Mouse (Mus musculus): ENCODE measurements around the gene Hoxd9. TPM values are rescaled to one million over a fixed set of nuclear protein-coding genes. Genes with fewer than 3 reads are reported as not detected.
A peak's percentile ranks its signal among the peaks of the same experiment; 100 is the strongest.

The Hoxd9 gene
- polyA plus RNA-seq, 1 experiment from 2014 or later = not detected

DNA sequence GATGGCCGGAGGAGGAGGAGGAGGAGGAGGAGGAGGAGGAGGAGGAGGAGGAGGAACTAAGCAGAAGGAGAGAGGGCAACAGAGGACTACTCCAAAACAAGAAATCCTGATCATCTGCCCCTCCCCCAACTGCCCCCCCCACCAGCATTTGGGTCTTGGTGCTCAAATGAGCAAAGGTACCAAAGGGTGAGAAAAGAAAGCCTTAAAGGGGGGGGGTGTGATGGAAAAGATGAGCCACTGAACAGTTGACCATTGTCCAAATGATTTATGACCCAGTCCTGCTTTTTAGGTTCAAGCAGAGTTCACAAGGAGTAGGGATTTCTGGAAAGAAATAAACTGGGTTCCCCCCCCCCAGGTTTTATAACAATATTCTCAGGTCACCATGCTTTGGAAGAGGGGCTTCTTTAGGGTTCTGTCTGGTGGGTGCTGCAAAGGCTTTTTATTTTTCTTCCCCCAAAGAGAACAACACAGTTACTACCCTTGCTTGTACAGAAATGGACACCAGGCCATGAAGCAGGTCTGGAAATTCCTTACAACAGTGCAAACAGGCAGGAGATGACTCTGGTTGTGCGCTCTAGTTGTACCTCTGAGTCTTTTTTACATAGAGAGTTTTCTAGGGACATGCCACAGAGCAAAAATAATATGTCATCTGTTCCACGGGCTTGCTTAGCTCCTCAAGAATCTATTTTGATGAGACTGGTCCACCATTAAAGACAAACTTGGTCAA is 43.9 kb downstream of the Hoxd9 start:
- ATAC-seq = no peak
- Histone ChIP-seq H3K27me3 (replicated peaks; ENCODE audit: control insufficient read depth, insufficient read depth, low read length) (peaks cover 91% of the 10 kb centered on the region), H3K4me2 (ENCODE audit: low read length) (no peak overlapping the region), H3K27ac (ENCODE audit: low read length) (no peak overlapping the region), H3K9me3 (ENCODE audit: control insufficient read depth, low read length) (peaks cover 2% of the 10 kb centered on the region; the same call in 1 of the 2 replicates), H3K4me3 (replicated peaks; ENCODE audit: low read length) (no peak overlapping the region), H3K4me1 (replicated peaks; ENCODE audit: control insufficient read depth, insufficient read depth, low read length) (no peaks in the 10 kb centered on the region), H3K36me3 (ENCODE audit: control insufficient read depth, insufficient read depth) (no peaks in the 10 kb centered on the region), H3K9ac (replicated peaks; ENCODE audit: low read depth, low read length) (no peak overlapping the region)
- WGBS = 27% methylated on average over 2 of the region's 3 CpGs

DNA sequence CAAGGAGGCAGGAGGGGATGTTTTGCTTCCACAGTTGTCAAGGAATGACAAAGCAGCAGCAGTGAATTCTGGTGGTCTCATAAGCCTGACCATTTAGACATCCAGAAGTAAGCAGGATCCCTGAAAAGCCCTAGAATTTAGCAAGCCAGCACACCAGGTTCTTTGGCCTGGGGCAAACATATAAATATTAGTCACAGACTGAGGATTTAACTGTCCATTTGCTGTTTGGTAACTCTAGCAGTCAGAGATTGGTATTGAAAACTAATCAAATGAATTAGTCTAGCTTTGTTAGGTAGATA is 44.4 kb downstream of the Hoxd9 start:
- Histone ChIP-seq H3K4me1 (replicated peaks; ENCODE audit: control insufficient read depth, insufficient read depth, low read length) (no peaks in the 10 kb centered on the region), H3K9ac (replicated peaks; ENCODE audit: low read depth, low read length) (no peak overlapping the region), H3K36me3 (ENCODE audit: control insufficient read depth, insufficient read depth) (no peaks in the 10 kb centered on the region), H3K9me3 (ENCODE audit: control insufficient read depth, low read length) (peaks cover 2% of the 10 kb centered on the region; the same call in 1 of the 2 replicates), H3K27ac (ENCODE audit: low read length) (no peak overlapping the region), H3K4me3 (replicated peaks; ENCODE audit: low read length) (no peak overlapping the region), H3K4me2 (ENCODE audit: low read length) (no peak overlapping the region), H3K27me3 (replicated peaks; ENCODE audit: control insufficient read depth, insufficient read depth, low read length) (peaks cover 90% of the 10 kb centered on the region)
- no peak for ATAC-seq

GRCm38 (mm10) chr2:74745540-74746297 is 48.2 kb downstream of the Hoxd9 start:
- no peak overlapping the region for H3K27ac ChIP-seq (ENCODE audit: low read length)
- peaks cover 6% of the 10 kb centered on the region; the same call in 1 of the 2 replicates for H3K4me1 ChIP-seq (replicated peaks; ENCODE audit: control insufficient read depth, insufficient read depth, low read length)
- peaks cover 4% of the 10 kb centered on the region; the same call in 1 of the 2 replicates for H3K9me3 ChIP-seq (ENCODE audit: control insufficient read depth, low read length)
- ATAC-seq = no peak
- H3K4me3 ChIP-seq (replicated peaks; ENCODE audit: low read length) = no peak overlapping the region
- no peak overlapping the region for H3K9ac ChIP-seq (replicated peaks; ENCODE audit: low read depth, low read length)
- H3K4me2 ChIP-seq (ENCODE audit: low read length) = no peak overlapping the region
- no peaks in the 10 kb centered on the region for H3K36me3 ChIP-seq (ENCODE audit: control insufficient read depth, insufficient read depth)
- H3K27me3 ChIP-seq (replicated peaks; ENCODE audit: control insufficient read depth, insufficient read depth, low read length) = peaks cover 83% of the 10 kb centered on the region
- 2% methylated on average over 6 of the region's 6 CpGs for WGBS

GRCm38 (mm10) chr2:74746298-74746921 is 48.9 kb downstream of the Hoxd9 start:
- Histone ChIP-seq H3K4me1 (replicated peaks; ENCODE audit: control insufficient read depth, insufficient read depth, low read length) (peaks cover 6% of the 10 kb centered on the region; the same call in 1 of the 2 replicates), H3K9ac (replicated peaks; ENCODE audit: low read depth, low read length) (no peak overlapping the region), H3K4me3 (replicated peaks; ENCODE audit: low read length) (no peak overlapping the region), H3K27ac (ENCODE audit: low read length) (no peak overlapping the region), H3K4me2 (ENCODE audit: low read length) (no peak overlapping the region), H3K36me3 (ENCODE audit: control insufficient read depth, insufficient read depth) (no peaks in the 10 kb centered on the region), H3K9me3 (ENCODE audit: control insufficient read depth, low read length) (peaks cover 4% of the 10 kb centered on the region; the same call in 1 of the 2 replicates), H3K27me3 (replicated peaks; ENCODE audit: control insufficient read depth, insufficient read depth, low read length) (peaks cover 86% of the 10 kb centered on the region)
- ATAC-seq = no peak
- WGBS = 0% methylated on average over 58 of the region's 58 CpGs

GRCm38 (mm10) chr2:74747006-74747405 is 49.5 kb downstream of the Hoxd9 start:
- H3K9me3 ChIP-seq (ENCODE audit: control insufficient read depth, low read length) = peaks cover 4% of the 10 kb centered on the region; the same call in 1 of the 2 replicates
- H3K4me3 ChIP-seq (replicated peaks; ENCODE audit: low read length) = no peak overlapping the region
- ATAC-seq = no peak
- no peak overlapping the region for H3K9ac ChIP-seq (replicated peaks; ENCODE audit: low read depth, low read length)
- H3K36me3 ChIP-seq (ENCODE audit: control insufficient read depth, insufficient read depth) = no peaks in the 10 kb centered on the region
- H3K27ac ChIP-seq (ENCODE audit: low read length) = no peak overlapping the region
- H3K4me1 ChIP-seq (replicated peaks; ENCODE audit: control insufficient read depth, insufficient read depth, low read length) = peaks cover 6% of the 10 kb centered on the region; the same call in 1 of the 2 replicates
- 1% methylated on average over 24 of the region's 24 CpGs for WGBS
- H3K27me3 ChIP-seq (replicated peaks; ENCODE audit: control insufficient read depth, insufficient read depth, low read length) = peaks cover 86% of the 10 kb centered on the region
- H3K4me2 ChIP-seq (ENCODE audit: low read length) = no peak overlapping the region

GRCm38 (mm10) chr2:74747661-74748141 is 50.2 kb downstream of the Hoxd9 start:
- ATAC-seq = no peak
- Histone ChIP-seq H3K27ac (ENCODE audit: low read length) (no peak overlapping the region), H3K36me3 (ENCODE audit: control insufficient read depth, insufficient read depth) (no peaks in the 10 kb centered on the region), H3K9ac (replicated peaks; ENCODE audit: low read depth, low read length) (no peak overlapping the region), H3K4me3 (replicated peaks; ENCODE audit: low read length) (no peak overlapping the region), H3K9me3 (ENCODE audit: control insufficient read depth, low read length) (peaks cover 4% of the 10 kb centered on the region; the same call in 1 of the 2 replicates), H3K4me2 (ENCODE audit: low read length) (no peak overlapping the region), H3K4me1 (replicated peaks; ENCODE audit: control insufficient read depth, insufficient read depth, low read length) (peaks cover 7% of the 10 kb centered on the region; the same call in 1 of the 2 replicates), H3K27me3 (replicated peaks; ENCODE audit: control insufficient read depth, insufficient read depth, low read length) (peaks cover 84% of the 10 kb centered on the region)
- WGBS = 3% methylated on average over 11 of the region's 11 CpGs

DNA sequence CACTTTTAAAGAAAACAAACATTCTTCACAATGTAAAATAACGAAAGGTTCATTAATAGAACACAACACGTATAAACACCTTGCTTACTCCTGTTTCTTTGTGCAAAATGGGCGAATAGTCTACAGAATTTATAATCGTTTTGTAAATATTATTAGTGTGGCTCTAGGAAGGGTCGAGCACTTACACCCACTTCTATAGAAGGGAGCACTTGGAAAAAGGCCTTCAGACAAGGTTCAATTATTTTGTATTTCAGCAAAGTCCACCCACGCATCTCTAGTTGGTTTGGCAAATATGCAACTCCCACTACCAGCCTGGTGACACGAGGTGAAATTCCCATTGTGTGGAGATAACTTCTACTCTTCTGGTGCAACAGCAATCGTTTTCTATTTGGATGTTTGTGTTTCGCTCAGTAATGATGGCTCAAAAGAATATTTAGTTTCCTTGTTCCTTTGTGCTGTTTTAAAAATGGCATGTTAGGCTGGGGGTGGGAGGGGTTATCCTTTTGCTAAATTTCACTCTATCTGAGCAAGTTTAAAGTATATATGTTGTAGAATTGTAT is 51.0 kb downstream of the Hoxd9 start:
- no peak overlapping the region for H3K4me2 ChIP-seq (ENCODE audit: low read length)
- no peak for ATAC-seq
- peaks cover 83% of the 10 kb centered on the region for H3K27me3 ChIP-seq (replicated peaks; ENCODE audit: control insufficient read depth, insufficient read depth, low read length)
- no peak overlapping the region for H3K9ac ChIP-seq (replicated peaks; ENCODE audit: low read depth, low read length)
- H3K4me3 ChIP-seq (replicated peaks; ENCODE audit: low read length) = no peak overlapping the region
- 2% methylated on average over 9 of the region's 9 CpGs for WGBS
- H3K4me1 ChIP-seq (replicated peaks; ENCODE audit: control insufficient read depth, insufficient read depth, low read length) = peaks cover 9% of the 10 kb centered on the region; the same call in 1 of the 2 replicates
- no peaks in the 10 kb centered on the region for H3K36me3 ChIP-seq (ENCODE audit: control insufficient read depth, insufficient read depth)
- H3K9me3 ChIP-seq (ENCODE audit: control insufficient read depth, low read length) = peaks cover 4% of the 10 kb centered on the region; the same call in 1 of the 2 replicates
- H3K27ac ChIP-seq (ENCODE audit: low read length) = no peak overlapping the region

GRCm38 (mm10) chr2:74749337-74750121 is 52.0 kb downstream of the Hoxd9 start:
- Histone ChIP-seq H3K27me3 (replicated peaks; ENCODE audit: control insufficient read depth, insufficient read depth, low read length) (peaks cover 83% of the 10 kb centered on the region), H3K4me2 (ENCODE audit: low read length) (no peak overlapping the region), H3K4me1 (replicated peaks; ENCODE audit: control insufficient read depth, insufficient read depth, low read length) (peaks cover 9% of the 10 kb centered on the region; the same call in 1 of the 2 replicates), H3K4me3 (replicated peaks; ENCODE audit: low read length) (0 out of 2 replicates have a peak overlapping the region, but pooled peaks have one; percentile 0), H3K9ac (replicated peaks; ENCODE audit: low read depth, low read length) (no peak overlapping the region), H3K9me3 (ENCODE audit: control insufficient read depth, low read length) (0 out of 2 replicates have a peak, but pooled peaks cover 3% of the 10 kb centered on the region), H3K36me3 (ENCODE audit: control insufficient read depth, insufficient read depth) (no peaks in the 10 kb centered on the region), H3K27ac (ENCODE audit: low read length) (no peak overlapping the region)
- ATAC-seq = peak; percentile 43; the same call in 1 of the 2 replicates
- WGBS = under 1% methylated on average over 46 of the region's 47 CpGs
